Mouse (Mus musculus) inflammation-experienced regulatory T-cells, adult 6 months (primary cell): ENCODE measurements around the gene Prok1. TPM values are rescaled to one million over a fixed set of nuclear protein-coding genes. Genes with fewer than 3 reads are reported as not detected.
A peak's percentile ranks its signal among the peaks of the same experiment; 100 is the strongest.

ENCODE experiments used
- ATAC-seq: one replicate; pipeline ENCODE4 v1.8.0; 2017
- polyA plus RNA-seq, 3 experiments: library from polyadenylated mRNA; unstranded; fragments of 100-300 nt; shearing (Covaris generic); gene quantifications; one replicate each; pipeline ENCODE4 v1.2.1; 2017

Prok1 gene
- polyA plus RNA-seq, 3 experiments from 2014 or later = 0.25 to 0.40 TPM; not detected in 1

DNA sequence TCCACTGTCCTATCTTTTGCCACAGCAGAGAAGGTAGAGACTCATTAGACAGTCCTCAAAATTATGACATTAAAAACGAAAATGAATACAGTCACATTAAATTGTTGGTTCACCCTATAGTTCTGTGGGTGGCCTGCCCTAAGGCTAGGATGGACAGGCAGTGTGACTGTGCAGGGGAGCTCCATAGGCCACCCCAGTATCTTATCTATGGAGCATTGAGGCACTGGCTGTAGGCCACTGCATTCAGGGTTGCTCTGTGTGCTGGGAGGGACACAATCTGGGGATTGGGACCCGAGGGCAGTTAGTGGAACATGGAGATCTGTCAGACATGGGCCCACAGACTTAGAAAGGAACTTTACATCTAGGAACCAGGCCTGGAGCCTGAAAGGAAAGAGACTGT is 5.6 kb downstream of the Prok1 start:
- ATAC-seq = peak; percentile 5

DNA sequence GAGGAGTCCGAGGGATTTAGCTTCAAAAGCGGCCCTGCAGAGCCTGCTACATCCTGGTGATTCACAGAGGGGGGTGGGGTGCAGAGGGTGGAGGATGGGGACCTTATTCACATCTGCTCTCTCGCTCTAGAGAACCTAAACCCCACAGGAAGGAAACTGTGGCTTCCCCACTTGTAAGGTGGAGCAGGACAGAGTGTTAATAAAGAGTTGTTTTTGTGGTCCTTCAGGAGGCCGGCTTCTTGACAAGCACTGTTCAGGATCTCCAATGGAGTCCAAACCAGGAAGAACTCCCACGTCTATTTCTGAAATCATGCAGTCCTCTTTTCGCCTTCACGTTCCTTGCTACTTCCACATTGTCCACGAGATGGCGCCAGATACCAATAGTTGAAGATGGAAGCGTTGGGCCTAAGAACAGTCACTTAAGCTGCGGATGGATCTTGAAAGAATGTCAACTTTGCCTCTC is 6.1 kb downstream of the Prok1 start:
- peak; percentile 95 for ATAC-seq

- no peak for ATAC-seq
Observed at GRCm38 (mm10) chr3:107231202-107231601, 8.3 kb downstream of the Prok1 start.

GRCm38 (mm10) chr3:107230527-107230926 is 9.0 kb downstream of the Prok1 start, which contains the start of gene A630076J17Rik:
TSS of gene A630076J17Rik (plus strand) at chr3:107230614.
- no peak for ATAC-seq

GRCm38 (mm10) chr3:107229822-107230221 is 9.7 kb downstream of the Prok1 start:
- ATAC-seq = no peak

DNA sequence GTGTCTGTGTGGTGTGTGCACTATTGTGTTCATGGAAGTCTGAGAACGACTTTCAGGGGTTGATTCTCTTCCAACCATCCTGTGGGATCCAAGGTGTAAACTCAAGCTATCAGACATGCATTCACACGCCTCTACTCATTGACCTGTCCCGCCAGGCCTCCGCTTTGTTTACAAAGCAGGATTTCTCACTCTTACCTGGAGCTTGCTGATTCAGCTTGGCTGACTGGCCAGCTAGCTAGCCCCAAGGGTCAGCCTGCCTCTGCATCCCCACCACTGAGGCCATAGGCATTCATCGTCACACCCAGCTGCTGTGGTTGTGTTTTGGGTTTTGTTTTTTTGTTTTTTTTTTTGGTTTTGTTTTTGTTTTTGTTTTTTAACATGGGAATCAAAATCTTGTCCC is 10.3 kb downstream of the Prok1 start:
- no peak for ATAC-seq

GRCm38 (mm10) chr3:107225820-107226219 is 13.7 kb downstream of the Prok1 start:
- ATAC-seq = no peak

GRCm38 (mm10) chr3:107223230-107223629 is 16.3 kb downstream of the Prok1 start:
- no peak for ATAC-seq

- no peak for ATAC-seq
Observed at GRCm38 (mm10) chr3:107221608-107222007, 17.9 kb downstream of the Prok1 start, which contains the start of gene Cym. TSS of gene Cym (minus strand) at chr3:107221732.

- no peak for ATAC-seq
Observed at GRCm38 (mm10) chr3:107218572-107218971, 20.9 kb downstream of the Prok1 start.

- no peak for ATAC-seq
Observed at GRCm38 (mm10) chr3:107217101-107217480, 22.4 kb downstream of the Prok1 start.

- no peak for ATAC-seq
Observed at GRCm38 (mm10) chr3:107216400-107217100, 23.0 kb downstream of the Prok1 start.

DNA sequence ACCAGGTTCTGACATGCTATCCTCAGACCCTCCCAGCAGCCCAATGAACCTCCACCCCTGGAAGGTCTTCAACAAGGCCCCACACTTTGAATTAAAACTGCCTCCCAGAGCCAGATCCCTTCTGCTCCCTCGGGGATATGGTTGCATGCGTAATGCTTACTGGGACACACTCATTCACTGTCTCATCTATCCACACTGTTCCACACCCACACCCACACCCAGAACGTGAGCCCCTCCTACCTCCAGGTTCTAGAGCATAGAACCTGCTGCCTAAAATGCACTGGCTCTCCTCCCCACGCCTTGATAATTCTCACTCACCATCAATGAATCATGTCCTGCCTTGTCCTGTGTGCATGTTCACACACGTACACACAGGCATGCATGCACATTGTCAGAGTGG is 24.9 kb downstream of the Prok1 start:
- no peak for ATAC-seq

DNA sequence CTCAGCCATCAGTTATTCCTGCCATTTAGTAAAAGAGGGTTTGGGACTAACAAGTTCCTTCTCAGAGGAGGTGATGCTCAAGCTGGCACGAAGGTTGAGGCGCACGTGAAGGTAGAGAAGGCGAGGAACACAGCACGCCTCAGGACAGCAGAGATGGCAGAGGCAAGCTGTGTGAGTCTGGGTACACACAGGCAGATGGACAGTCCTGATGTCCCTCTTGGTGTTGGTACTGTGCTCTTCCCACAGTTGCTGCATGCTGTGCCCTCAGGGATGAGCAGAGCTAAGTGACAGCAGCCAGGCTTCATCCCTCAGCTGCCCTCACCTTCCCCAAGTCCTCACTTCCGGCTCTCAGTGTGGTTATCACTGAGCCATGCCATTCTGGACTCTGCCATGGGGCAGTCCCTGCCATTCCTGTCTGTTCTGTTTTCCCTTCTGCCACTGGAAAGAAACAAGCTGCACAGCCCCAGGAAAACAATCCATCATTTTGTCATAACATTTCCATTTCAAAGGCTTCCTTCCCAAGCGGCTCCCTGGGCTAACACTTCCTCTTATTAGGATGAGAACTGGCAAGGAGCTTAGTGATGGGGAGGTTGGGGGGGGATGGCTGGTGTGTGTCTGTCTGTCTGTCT is 31.8 kb downstream of the Prok1 start:
- no peak for ATAC-seq

GRCm38 (mm10) chr3:107206490-107207150 is 32.9 kb downstream of the Prok1 start:
- ATAC-seq = peak; percentile 62

DNA sequence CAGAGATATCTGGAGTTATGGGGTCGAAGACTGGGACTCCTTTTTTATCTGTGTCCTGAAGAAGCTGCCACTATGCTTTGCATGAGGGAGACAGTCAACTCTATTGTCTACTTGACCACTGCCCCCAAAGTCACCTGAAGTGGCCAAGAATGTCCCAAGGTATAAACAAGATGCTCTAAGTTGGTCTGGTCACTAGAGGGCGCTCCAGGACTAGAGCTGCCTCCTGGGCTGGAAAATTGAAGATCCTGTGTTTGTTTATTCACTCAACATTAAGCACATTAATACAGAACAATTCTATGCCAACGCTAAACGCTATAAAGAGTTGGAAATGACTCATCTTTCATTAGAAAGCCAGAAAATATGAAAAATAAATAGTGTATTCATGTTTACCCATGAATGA is 33.5 kb downstream of the Prok1 start:
- peak; percentile 75 for ATAC-seq

DNA sequence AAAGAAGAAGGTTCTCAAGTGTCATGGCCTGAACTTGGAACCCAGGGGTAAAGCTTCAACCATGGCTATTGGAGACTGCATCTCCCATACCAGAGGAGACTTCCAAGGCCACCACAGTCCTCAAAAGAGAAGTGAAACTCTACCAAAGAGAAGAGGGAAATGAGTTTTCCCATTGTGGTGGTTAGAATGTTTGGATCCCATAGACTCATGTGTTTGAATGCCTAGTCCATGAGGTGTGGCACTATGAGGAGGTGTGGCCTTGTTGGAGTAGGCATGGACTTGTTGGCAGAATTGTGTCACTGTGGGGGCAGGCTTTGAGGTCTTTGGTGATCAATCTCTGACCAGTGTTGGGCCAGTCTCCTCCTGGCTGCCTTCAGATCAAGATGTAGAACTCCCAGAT is 34.3 kb downstream of the Prok1 start:
- no peak for ATAC-seq

DNA sequence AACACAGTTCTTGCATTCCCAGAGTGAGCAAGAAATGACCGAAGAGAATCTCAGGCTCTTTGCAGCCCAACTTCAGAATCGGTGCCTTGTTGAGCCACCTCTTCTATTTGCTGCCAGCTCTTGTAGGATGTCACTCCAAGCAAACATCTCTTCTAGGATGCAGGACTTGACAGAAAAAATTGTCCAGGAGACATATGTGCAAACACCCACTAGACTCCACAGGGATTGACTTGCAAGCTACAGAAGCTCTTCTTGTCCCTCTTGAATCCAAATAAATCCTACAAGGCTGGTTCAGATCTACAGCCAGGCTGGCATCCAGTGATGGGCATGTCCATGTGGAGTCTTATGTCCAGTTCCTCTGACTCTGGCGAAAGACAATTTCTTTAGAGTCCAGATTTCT is 35.1 kb downstream of the Prok1 start:
- ATAC-seq = no peak

- ATAC-seq = no peak
Observed at GRCm38 (mm10) chr3:107201310-107202180, 38.0 kb downstream of the Prok1 start.

GRCm38 (mm10) chr3:107188226-107188899 is 51.1 kb downstream of the Prok1 start:
- no peak for ATAC-seq

GRCm38 (mm10) chr3:107187022-107187421 is 52.5 kb downstream of the Prok1 start:
- no peak for ATAC-seq

DNA sequence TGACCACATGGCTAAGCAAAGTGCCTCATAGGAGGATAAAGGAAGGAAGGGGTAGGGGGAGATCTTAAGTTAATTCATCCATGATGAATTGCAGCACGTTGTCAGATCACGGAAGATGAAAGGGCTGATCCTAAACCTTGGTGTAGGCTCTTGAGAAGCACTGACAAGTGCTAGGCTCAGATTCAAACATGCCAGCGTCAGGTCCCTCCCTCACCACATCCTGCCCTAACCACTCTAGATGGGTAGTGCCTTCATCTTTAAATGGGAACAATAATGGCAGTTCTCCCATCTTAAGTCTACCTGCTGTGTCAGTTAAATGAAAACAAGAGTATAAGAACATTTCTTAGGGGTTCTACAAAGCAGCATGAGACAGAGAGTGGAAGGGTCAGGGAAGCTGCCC is 53.9 kb downstream of the Prok1 start:
- peak; percentile 91 for ATAC-seq
